Mouse (Mus musculus): Measurements from ENCODE around the gene Gfpt1. TPM values are rescaled to one million over a fixed set of nuclear protein-coding genes. Genes with fewer than 3 reads are reported as not detected.

The Gfpt1 gene
- polyA plus RNA-seq, 1 experiment from 2014 or later, result 19.3 TPM

DNA sequence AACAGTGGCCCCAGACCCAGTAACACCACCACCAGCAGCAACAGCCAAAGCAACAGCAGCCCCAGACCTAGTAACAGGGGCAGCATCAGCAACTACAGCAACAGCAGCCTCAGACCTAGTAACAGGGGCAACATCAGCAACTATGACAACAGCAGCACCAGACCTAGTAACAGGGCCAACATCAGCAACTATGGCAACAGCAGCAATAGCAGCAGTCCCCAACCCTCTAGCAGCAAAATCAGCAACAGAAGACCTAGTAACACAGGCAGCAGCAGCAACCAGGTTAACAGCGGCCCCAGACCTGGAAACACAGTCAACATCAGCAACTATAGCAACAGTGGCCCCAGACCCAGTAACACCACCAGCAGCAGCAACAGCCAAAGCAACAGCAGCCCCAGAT, 68.8 kb downstream of the Gfpt1 start:
- 0 out of 2 replicates have a peak, but pooled peaks cover 7% of the 10 kb centered on the region for H3K4me1 ChIP-seq (replicated peaks)
- H3K4me3 ChIP-seq, result no peak overlapping the region
- 73% methylated on average over 1 of the region's 1 CpGs for WGBS
- no peaks in the 10 kb centered on the region for H3K27me3 ChIP-seq
- no peak overlapping the region for H3K27ac ChIP-seq (replicated peaks)
- no peak overlapping the region for H3K9ac ChIP-seq
- no peaks in the 10 kb centered on the region for H3K36me3 ChIP-seq
- ATAC-seq (ENCODE audit: low read depth), result no peak
- no peak overlapping the region for H3K4me2 ChIP-seq
- H3K9me3 ChIP-seq, result no peaks in the 10 kb centered on the region

DNA sequence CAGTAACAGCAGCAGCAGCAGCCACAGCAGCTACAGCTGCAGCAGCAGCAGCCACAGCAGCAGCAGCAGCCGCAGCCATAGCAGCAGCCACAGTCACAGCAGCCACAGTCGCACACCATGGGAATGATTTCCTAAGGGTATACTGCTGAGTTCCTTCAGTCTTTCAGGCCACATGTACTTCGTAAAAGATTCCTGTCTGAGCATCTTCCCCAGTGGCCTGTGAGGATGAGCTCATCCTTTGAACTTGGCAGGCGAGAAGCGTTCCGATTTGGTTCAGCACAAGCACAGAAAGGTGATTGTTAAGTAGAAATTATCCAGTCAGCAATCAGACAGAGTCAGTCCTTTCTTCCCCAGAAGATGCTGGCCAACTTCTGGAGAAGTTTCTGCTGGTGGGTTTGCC, 69.5 kb downstream of the Gfpt1 start:
- no peaks in the 10 kb centered on the region for H3K36me3 ChIP-seq
- H3K9ac ChIP-seq, result no peak overlapping the region
- no peaks in the 10 kb centered on the region for H3K9me3 ChIP-seq
- 0 out of 2 replicates have a peak, but pooled peaks cover 8% of the 10 kb centered on the region for H3K4me1 ChIP-seq (replicated peaks)
- no peaks in the 10 kb centered on the region for H3K27me3 ChIP-seq
- no peak overlapping the region for H3K4me3 ChIP-seq
- no peak overlapping the region for H3K4me2 ChIP-seq
- WGBS, result 70% methylated on average over 6 of the region's 6 CpGs
- no peak for ATAC-seq (ENCODE audit: low read depth)
- H3K27ac ChIP-seq (replicated peaks), result no peak overlapping the region

DNA sequence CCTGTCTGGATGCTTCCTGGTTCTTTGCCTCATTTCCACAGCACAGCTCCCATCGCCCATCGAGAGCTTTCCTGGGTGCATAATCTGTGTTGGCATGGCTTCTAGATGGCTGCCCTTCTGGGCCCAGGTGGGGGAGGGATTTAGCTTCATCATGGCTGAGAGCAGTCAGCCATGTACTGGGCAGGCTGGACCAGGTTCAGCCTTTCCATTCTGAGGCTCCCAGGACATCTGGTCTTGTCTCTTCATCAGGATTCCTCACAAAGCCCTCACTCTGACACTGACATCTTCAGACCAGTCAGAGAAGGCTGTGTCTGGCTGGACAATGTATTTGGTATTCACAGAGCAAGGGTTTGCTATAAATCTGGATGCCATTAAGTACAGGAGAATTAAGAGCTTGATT, 73.3 kb downstream of the Gfpt1 start:
- ATAC-seq (ENCODE audit: low read depth), result no peak
- no peaks in the 10 kb centered on the region for H3K36me3 ChIP-seq
- 82% methylated on average over 2 of the region's 2 CpGs for whole genome bisulfite sequencing
- H3K27ac ChIP-seq (replicated peaks), result 0 out of 2 replicates have a peak overlapping the region, but pooled peaks have one; percentile 3
- no peaks in the 10 kb centered on the region for H3K9me3 ChIP-seq
- no peaks in the 10 kb centered on the region for H3K27me3 ChIP-seq
- H3K4me1 ChIP-seq (replicated peaks), result 0 out of 2 replicates have a peak, but pooled peaks cover 8% of the 10 kb centered on the region
- no peak overlapping the region for H3K9ac ChIP-seq
- no peak overlapping the region for H3K4me2 ChIP-seq
- no peak overlapping the region for H3K4me3 ChIP-seq

DNA sequence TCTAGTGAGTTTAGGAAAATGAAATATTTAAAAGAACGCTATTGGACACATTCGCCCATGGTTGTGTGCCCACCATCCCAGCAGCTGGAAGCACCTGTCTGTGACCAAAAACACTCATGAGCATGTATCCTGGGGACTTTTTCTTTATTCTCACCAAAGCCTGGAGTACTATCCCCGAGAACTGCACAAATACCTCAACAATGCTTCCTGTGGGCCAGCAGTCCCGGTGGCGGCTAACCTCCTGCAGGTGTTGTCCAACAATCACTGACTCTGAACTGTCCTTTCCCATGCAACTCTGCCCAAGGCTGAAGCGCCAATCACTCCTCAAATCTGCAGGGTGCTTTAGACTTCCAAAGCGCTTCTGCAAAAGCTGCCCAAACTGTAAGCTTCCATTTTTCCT, 74.0 kb downstream of the Gfpt1 start:
- Histone ChIP-seq H3K36me3 (no peaks in the 10 kb centered on the region), H3K4me1 (replicated peaks) (0 out of 2 replicates have a peak, but pooled peaks cover 8% of the 10 kb centered on the region), H3K9me3 (no peaks in the 10 kb centered on the region), H3K4me2 (no peak overlapping the region), H3K4me3 (no peak overlapping the region), H3K27ac (replicated peaks) (no peak overlapping the region), H3K9ac (no peak overlapping the region), H3K27me3 (no peaks in the 10 kb centered on the region)
- ATAC-seq (ENCODE audit: low read depth), result no peak
- 87% methylated on average over 7 of the region's 7 CpGs for WGBS

DNA sequence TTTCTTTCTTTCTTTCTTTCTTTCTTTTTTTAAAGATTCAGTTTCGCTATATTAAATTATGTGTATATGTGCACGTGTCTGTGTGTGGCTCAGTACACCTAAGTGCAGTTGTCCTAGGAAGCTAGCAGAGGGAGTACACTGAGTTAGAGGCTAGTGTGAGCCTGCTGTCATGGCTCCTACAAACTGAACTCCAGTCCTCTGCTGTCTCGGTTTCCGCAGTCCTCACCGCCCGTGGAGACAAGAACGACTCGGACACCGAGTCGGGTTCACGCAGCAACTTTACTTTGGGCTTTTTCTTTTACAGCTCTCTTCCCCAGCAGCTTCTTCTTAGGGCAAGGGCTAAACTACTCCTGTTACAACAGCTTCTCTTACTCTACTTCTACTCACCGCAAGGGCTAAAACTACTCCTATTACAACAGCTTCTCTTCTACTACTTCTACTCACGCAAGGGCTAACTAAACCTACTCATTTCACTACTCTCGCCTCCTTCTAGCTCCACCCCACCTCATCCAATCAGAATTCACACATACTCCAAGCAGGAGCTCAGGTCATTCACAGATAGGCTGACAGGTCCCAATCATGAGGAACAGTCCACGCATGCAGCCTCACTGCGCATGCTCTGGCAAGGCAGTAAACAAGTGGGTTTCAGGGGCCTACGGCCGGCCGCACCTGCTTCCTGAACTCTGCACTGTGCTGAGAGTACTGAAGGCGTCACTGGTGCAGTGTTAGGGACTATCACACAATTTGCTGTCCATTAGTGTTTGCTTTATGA, 76.6 kb downstream of the Gfpt1 start:
- Histone ChIP-seq H3K9ac (no peak overlapping the region), H3K27me3 (no peaks in the 10 kb centered on the region), H3K9me3 (no peaks in the 10 kb centered on the region), H3K4me1 (replicated peaks) (0 out of 2 replicates have a peak, but pooled peaks cover 8% of the 10 kb centered on the region), H3K4me2 (no peak overlapping the region), H3K36me3 (no peaks in the 10 kb centered on the region), H3K27ac (replicated peaks) (no peak overlapping the region), H3K4me3 (no peak overlapping the region)
- 89% methylated on average over 20 of the region's 20 CpGs for WGBS
- no peak for ATAC-seq (ENCODE audit: low read depth)

DNA sequence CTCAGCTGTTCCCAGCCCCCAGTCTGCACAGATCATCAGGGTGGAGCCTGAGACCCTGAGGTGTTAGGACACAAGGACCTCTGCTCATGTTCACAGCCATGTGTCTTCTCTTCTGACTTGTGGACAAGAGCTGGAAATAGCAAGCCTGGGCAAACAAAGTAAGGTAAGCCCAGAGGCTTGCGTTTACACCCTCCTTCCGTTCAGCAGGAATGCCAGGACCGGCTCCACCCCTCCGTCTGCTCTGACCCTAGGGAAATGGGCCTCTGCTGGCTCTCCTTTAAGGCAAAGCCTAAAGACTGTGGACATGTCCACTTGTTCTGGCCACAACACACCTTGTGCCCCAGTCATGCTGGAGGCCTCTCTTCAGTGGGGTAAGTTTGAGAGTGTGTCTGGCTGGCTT, 77.3 kb downstream of the Gfpt1 start:
- Histone ChIP-seq H3K27me3 (no peaks in the 10 kb centered on the region), H3K27ac (replicated peaks) (no peak overlapping the region), H3K36me3 (no peaks in the 10 kb centered on the region), H3K9me3 (no peaks in the 10 kb centered on the region), H3K9ac (no peak overlapping the region), H3K4me3 (no peak overlapping the region), H3K4me1 (replicated peaks) (0 out of 2 replicates have a peak, but pooled peaks cover 8% of the 10 kb centered on the region), H3K4me2 (no peak overlapping the region)
- ATAC-seq (ENCODE audit: low read depth), result no peak
- WGBS, result 66% methylated on average over 4 of the region's 4 CpGs

DNA sequence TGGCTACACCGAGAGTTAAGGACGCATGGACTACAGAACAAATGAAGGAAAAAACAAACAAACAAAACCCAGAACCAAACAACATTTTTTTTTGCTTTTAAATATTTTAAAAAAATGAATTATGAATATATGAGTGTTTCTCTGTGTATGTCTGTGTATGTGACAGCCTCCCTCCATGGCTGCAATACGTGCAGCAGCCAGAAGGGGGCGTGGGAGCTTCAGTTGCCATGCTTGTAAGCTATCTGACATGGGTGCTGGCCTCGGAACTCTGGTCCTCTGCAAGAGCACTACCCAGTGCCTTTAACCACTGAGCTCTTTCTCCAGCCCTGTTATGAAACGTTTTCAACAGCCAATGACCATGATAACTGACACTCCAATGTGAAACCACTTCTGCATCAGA, 78.0 kb downstream of the Gfpt1 start:
- H3K4me3 ChIP-seq, result no peak overlapping the region
- H3K9me3 ChIP-seq, result no peaks in the 10 kb centered on the region
- ATAC-seq (ENCODE audit: low read depth), result no peak
- no peaks in the 10 kb centered on the region for H3K27me3 ChIP-seq
- H3K27ac ChIP-seq (replicated peaks), result no peak overlapping the region
- WGBS, result 92% methylated on average over 6 of the region's 6 CpGs
- H3K36me3 ChIP-seq, result no peaks in the 10 kb centered on the region
- no peak overlapping the region for H3K9ac ChIP-seq
- no peak overlapping the region for H3K4me2 ChIP-seq
- H3K4me1 ChIP-seq (replicated peaks), result 0 out of 2 replicates have a peak, but pooled peaks cover 8% of the 10 kb centered on the region

DNA sequence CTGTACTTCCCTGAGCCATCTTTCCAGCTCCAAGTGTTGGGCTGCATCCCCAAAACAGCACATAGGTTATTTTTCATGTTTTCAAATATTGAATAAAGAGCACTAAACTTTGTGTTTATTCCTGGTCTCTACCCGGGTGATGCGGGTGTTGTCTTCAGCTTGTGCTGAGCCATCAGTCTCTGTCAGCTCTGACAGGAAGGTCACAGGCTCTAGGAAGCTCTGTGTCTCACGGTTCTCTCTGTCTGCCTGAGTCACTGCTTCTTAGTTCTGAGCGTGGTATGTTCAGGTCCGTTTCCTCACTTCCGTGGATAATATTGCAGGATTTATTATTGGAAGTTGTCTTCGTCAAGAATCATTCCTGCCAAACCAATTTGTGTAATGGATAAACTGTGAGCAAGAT, 79.3 kb downstream of the Gfpt1 start:
- ATAC-seq (ENCODE audit: low read depth), result no peak
- H3K36me3 ChIP-seq, result no peaks in the 10 kb centered on the region
- H3K27me3 ChIP-seq, result no peaks in the 10 kb centered on the region
- no peak overlapping the region for H3K27ac ChIP-seq (replicated peaks)
- no peaks in the 10 kb centered on the region for H3K9me3 ChIP-seq
- H3K4me2 ChIP-seq, result no peak overlapping the region
- no peak overlapping the region for H3K4me3 ChIP-seq
- H3K9ac ChIP-seq, result no peak overlapping the region
- no peaks in the 10 kb centered on the region for H3K4me1 ChIP-seq (replicated peaks)
- WGBS, result 81% methylated on average over 7 of the region's 7 CpGs

DNA sequence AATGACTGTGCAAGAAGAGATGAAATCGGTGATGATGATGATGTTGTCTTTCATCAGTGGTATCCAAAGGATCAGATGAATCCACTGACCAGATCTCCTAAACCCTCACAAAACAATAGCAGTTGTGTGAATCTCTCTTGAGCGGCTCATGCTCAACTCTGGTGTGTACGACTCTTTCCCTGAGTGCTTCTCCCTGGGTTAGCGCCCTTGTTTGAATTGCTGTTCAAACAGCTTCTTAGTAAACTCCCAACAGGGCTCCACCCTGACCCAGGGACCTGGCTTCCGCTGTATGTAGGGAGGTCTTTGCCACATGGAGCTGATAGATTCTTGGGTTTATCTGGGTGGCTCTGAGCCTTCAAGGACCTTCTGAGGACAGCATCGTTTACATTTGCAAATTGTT, 80.8 kb downstream of the Gfpt1 start:
- no peak overlapping the region for H3K27ac ChIP-seq (replicated peaks)
- no peaks in the 10 kb centered on the region for H3K36me3 ChIP-seq
- ATAC-seq (ENCODE audit: low read depth), result no peak
- H3K27me3 ChIP-seq, result no peaks in the 10 kb centered on the region
- no peak overlapping the region for H3K4me3 ChIP-seq
- H3K9ac ChIP-seq, result no peak overlapping the region
- H3K4me2 ChIP-seq, result no peak overlapping the region
- 93% methylated on average over 6 of the region's 6 CpGs for WGBS
- H3K4me1 ChIP-seq (replicated peaks), result no peaks in the 10 kb centered on the region
- no peaks in the 10 kb centered on the region for H3K9me3 ChIP-seq

DNA sequence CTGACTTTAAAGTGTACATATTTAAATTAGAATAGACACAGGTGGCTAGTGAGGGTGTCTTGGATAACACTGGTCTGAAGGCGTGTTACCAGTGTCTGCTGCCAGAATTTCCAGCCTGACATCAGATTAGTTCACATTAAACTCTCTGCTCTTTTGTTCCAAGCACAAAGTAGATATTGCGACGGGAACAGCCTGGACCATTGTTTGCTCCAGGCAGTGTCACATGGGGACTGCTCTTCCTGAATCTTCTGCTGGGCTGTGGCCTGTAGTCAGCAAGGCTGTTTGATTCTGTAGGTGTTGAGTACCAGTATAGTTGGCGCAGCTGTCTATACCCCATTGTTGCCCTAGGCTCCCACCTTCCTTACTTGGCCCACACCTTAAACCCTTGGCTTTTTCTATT, 81.3 kb downstream of the Gfpt1 start:
- Histone ChIP-seq H3K27me3 (no peaks in the 10 kb centered on the region), H3K4me2 (no peak overlapping the region), H3K36me3 (no peaks in the 10 kb centered on the region), H3K27ac (replicated peaks) (no peak overlapping the region), H3K4me1 (replicated peaks) (no peaks in the 10 kb centered on the region), H3K9me3 (no peaks in the 10 kb centered on the region), H3K4me3 (no peak overlapping the region), H3K9ac (no peak overlapping the region)
- 88% methylated on average over 4 of the region's 4 CpGs for WGBS
- no peak for ATAC-seq (ENCODE audit: low read depth)

DNA sequence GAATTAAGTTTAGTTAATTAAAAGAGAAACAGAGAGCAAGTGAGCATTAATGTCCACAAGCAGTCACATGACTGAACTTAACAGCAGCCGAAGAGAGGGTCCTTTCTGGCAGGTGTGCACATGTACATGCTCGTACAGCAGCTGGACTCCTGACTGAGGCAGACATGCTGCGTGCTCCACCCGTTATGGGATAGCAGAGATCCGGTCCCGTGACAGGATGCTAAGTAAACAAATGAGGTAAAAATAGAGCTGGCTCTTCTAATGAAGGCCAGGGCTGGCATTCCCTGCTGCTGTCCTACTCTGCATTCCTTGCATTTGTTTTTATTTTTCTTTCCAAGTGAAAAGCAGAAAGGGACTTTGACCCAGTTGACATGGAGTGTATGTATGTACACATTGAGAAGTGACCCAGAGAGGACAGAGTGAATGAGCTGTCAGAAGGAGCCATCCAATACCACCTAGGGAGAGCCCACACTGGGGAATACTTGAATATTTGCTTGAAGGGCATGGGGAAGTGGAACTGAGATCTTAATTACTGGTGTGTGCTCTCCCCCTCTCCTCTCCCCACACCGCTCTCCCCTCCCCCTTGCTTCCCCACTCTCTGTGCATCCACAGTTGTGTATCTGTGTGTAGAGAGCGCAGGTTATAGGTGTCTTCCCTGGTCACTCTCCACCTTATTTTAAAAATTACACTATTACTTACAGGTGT, 84.6 kb downstream of the Gfpt1 start:
- Histone ChIP-seq H3K27me3 (no peaks in the 10 kb centered on the region), H3K9me3 (peaks cover 4% of the 10 kb centered on the region; the same call in 1 of the 2 replicates), H3K9ac (no peak overlapping the region), H3K27ac (replicated peaks) (no peak overlapping the region), H3K4me3 (no peak overlapping the region), H3K4me1 (replicated peaks) (no peaks in the 10 kb centered on the region), H3K4me2 (no peak overlapping the region), H3K36me3 (no peaks in the 10 kb centered on the region)
- ATAC-seq (ENCODE audit: low read depth), result no peak
- 76% methylated on average over 8 of the region's 8 CpGs for WGBS

DNA sequence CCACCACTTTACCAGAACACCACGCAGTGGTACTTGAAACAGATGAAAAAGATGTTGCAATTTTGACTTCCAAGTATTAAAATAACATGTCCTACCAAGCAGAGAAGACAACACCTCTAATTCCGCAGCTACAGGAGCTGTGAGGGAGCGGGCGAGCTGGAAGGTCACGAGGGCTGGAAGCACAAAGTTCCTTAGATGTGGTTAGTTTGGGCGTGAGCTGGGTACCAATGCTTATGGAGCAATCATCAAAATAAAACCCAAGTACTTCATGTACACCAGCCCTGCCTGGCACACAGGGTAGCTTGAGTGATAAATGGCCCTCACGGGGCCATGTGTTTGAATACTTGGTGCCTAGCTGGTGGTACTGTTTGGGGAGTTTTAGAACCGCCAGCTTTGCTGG, 87.2 kb downstream of the Gfpt1 start:
- ATAC-seq (ENCODE audit: low read depth), result no peak
- 91% methylated on average over 8 of the region's 8 CpGs for WGBS
- no peaks in the 10 kb centered on the region for H3K4me1 ChIP-seq (replicated peaks)
- H3K9ac ChIP-seq, result no peak overlapping the region
- no peak overlapping the region for H3K27ac ChIP-seq (replicated peaks)
- H3K4me3 ChIP-seq, result no peak overlapping the region
- H3K4me2 ChIP-seq, result no peak overlapping the region
- H3K27me3 ChIP-seq, result no peaks in the 10 kb centered on the region
- H3K9me3 ChIP-seq, result peaks cover 4% of the 10 kb centered on the region; the same call in 1 of the 2 replicates
- H3K36me3 ChIP-seq, result no peaks in the 10 kb centered on the region

Data from neural tube, embryonic 13.5 days (tissue).